Mouse (Mus musculus): ENCODE measurements around the gene Isg20l2.

The Isg20l2 gene

GRCm38 (mm10) chr3:87948378-87949265 lies 18.5 kb downstream of the Isg20l2 start, which contains the start of gene Crabp2:
Crabp2 (plus strand) TSS chr3:87948666.
- peak; percentile 36 for DNase-seq

DNA sequence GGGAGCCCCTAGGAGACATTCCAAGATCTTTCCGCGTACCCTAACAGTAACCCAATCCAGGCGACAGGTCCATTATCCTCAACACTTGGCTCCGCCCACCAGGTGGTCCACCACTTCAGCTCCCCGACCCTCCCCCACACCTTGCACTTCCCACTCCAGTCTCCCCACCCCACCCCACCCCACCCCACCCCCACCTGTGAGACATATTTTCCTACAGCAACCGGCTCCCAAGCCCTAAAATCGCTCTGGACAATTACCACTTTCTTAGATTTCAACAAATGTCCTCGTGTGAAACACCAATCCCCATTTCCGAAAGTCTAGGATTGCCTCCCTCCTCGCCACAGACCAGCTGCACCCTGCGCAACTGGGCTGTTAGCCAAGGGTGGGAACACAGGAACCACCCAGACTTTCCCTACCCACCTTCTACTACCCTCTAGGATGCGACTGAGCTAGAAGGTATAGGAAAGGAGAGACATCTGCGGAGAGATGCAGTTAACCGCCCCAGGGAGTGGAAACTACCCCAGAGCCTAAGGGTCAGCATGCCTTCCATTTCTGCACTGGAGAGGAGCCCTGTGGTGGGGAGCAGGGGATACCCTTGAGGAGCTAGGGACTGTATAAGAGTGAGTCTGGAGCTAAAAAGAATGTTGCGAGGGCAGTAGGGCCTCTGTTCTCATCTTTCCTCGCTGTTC lies 19.3 kb downstream of the Isg20l2 start:
- no peak for DNase-seq

DNA sequence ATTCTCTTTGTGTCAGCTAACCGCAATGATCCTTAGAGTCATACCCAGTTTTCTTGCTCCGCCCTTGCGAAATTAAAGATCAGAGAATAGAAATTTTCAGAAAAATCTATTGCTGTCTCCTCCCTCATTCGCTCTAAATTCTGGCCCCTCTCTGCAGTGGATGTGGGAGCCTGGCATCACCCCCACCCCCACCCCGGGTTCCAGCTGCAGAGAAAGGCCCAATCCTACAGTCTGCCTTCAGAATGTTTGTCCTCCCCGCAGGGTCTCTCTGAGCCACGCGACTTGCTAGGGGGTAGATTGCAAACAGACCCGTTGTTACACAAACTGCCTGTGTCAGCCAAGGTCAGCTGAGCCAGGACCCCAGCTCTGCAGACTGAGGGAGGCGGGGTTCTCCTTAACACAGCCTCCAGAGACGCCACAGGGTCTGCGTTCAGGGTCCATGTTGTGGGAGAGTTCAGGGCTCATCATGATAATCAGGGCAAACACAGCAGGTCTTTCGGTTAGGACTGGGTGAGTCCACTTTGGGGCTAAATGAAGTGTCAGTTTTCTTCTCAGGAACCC lies 19.9 kb downstream of the Isg20l2 start:
- no peak for DNase-seq

GRCm38 (mm10) chr3:87951946-87952345 lies 21.8 kb downstream of the Isg20l2 start:
- DNase-seq: no peak

GRCm38 (mm10) chr3:87952440-87952839 lies 22.3 kb downstream of the Isg20l2 start:
- peak; percentile 43 for DNase-seq

GRCm38 (mm10) chr3:87958056-87958455 lies 27.9 kb downstream of the Isg20l2 start:
- no peak for DNase-seq

DNA sequence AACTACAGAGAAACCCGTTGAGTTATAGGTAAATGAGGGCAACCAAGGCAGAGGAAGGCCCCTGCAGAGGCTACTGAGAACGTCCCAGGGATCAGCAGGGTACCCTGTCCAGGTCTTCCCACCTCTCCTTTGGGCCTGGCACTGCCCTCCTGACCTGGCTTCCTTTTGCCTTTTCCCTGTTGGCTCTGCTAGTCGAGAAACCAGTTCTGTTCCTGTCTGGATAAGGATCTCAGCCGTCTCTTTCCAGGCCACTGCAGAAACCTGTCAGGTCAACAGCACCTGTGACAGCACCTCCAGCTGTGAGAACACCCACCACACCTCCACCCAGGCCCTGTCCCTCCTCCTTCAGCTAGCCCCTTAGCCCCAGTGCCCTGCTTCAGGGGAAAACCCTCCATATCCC lies 28.4 kb downstream of the Isg20l2 start:
- no peak for DNase-seq

DNA sequence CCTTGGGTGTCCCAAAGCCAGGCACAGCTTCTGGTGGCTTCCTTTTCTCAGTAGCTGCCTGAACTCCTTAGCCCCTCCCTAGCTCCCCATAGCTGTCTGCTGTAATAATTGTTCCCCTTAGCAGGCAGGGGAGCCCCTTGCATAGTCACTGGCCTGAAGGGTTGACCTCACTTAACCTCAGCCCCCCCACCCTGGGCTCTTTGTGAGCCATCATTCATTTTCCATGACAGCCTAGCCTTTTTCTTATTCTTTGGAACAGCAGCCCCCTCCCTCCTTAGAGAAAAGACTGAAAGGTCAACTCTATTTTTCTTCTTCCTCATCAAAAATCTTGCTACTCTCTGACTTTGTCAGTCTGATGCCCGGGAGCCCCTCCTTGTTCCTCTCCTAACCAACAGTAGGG lies 28.9 kb downstream of the Isg20l2 start:
- DNase-seq: no peak

DNA sequence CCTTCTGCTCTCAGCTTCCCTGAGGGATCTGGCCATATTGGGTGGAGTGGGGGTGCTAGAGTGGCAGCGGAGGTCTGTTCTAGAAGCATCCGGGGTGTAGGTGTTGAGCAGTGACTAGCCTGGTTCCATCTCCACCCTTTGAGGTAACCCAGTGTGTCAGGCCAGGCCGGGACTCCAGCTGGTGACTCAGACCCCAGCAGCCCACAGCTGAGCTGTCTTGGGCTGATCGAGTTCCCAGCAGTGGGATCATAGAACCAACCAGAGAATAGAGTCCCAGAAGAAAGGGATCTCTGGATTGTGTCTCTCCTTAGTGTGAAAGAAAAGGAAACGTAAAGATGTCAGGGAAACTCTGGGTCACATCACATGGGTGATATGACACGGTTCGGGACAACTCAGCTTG lies 29.3 kb downstream of the Isg20l2 start:
- no peak for DNase-seq

DNA sequence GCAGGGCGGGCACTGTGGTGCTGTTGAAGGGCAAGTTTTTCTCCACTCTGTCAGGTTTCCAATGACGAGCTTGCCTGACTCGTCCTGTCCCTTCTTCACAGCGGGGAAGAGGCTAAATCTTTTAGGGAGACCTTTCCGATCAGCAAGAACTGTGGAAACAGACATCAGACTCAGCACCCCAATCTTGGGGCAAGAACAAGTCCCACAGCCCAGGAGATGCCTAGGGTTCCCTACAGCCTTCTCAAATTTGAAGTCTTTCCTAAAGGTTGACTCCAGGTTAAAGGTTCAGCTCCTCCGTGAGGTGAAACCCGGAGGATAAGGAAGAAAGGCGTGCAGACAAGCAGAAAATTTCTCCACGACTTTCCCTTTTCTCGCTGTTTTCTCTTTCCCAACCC lies 30.1 kb downstream of the Isg20l2 start:
- no peak for DNase-seq

DNA sequence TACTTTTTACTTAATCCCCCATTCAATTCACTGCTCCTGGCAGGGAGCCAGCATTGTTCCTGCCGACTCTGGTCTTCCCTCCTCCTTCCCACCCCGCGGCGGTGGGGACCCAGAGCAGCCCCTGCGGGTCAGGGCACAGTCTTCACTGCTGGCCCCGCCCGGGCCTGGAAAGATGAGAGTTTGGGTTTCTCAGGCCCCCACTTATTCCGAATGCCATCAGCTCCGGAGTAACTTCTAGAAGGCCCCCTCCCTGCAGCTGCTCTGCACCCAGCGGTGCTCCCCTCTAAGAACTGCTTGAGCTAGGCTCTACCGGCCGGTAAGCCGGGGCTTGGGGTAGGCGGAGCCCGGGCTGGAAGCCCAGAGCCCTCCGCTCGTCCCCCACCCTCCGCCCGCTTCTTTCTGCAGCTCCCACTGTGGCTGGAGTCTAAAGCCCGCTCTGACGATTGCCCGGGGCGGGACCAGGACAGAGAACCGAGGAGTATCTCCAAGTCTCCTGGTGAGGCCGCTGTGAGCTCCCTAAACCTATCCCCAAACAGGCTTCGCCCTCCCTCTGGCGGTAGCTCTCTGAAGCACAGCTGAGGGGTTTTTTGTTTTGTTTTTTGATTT lies 30.6 kb downstream of the Isg20l2 start:
- peak; percentile 86 for DNase-seq

DNA sequence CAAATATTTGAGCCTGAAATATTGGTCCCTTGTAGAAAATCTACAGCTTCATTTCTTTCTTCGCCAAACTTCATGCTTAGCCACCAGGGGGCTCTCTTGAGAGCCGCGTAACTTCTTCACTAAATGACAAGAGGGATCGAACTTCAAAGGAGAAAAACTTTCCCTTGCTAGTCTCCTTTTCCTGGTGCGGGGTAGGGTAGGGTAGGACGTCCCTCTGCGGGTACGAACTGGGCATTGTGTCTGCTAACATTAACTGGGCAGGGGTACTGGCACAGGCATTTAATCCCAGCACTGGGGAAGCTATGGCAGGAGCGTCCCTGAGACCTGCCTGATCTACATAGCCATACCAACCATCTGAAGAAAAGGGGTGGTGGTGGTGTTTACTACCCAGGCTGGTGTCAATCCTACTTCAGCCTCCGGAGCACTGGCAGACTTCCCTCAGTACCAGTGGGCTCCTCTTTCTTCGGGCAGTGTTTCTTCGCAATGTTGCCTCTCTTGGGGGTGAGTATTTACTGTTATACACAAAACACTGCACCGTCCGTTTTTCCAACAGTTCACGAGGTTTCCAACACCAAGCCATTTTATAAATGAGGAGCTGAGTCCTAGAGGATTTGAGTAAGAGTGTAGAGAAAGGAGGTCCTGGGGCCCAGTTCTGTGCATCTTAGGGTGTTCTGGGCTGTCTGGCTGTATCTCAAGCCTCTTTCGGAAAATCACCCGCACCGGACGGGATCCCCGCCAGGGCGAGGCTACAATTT lies 40.2 kb downstream of the Isg20l2 start:
- peak; percentile 55 for DNase-seq

DNA sequence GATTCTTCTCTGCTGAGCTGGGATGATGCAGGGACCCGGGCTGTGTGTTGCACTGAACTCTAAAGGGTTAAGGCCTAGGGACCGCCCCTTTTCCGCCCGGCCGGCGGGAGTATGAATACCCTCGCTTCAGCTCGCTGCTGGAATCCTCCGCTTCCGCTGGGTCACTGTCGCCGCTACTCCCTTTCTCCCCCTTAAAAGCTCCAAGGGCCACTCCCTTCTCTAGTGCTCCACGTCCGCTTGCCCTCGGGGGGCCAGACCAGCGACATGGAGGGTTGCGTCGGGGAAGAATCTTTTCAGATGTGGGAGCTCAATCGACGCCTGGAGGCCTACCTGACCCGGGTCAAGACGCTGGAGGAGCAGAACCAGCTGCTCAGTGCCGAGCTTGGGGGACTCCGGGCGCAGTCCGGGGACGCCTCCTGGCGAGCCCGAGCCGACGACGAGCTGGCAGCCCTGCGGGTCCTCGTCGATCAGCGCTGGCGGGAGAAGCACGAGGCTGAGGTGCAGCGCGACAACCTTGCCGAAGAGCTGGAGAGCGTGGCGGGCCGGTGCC lies 40.9 kb downstream of the Isg20l2 start, which contains the start of gene Nes:
Gene Nes, plus strand, starts transcription at position 140 of the 550 bp plus-strand sequence.
- DNase-seq: peak; percentile 69

GRCm38 (mm10) chr3:87971489-87972202 lies 41.5 kb downstream of the Isg20l2 start:
- DNase-seq: no peak

- no peak for DNase-seq
Measured at GRCm38 (mm10) chr3:87972203-87972664, 42.1 kb downstream of the Isg20l2 start.

DNA sequence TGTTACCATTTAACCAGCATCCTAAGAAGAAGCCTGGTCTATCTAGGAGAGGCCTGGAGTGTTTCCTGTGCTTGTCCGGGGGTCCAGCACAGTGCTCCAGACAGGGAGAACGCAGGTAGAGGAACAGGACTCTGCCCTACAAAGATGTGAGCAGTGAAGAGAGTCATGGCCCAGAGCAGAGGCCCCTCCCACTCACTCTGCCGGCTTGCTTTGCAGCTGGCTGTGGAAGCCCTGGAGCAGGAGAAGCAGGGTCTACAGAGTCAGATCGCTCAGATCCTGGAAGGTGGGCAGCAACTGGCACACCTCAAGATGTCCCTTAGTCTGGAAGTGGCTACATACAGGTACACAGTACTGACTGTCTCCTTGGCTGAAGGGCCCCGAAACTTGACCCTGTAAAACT lies 42.7 kb downstream of the Isg20l2 start:
- DNase-seq: no peak

DNA sequence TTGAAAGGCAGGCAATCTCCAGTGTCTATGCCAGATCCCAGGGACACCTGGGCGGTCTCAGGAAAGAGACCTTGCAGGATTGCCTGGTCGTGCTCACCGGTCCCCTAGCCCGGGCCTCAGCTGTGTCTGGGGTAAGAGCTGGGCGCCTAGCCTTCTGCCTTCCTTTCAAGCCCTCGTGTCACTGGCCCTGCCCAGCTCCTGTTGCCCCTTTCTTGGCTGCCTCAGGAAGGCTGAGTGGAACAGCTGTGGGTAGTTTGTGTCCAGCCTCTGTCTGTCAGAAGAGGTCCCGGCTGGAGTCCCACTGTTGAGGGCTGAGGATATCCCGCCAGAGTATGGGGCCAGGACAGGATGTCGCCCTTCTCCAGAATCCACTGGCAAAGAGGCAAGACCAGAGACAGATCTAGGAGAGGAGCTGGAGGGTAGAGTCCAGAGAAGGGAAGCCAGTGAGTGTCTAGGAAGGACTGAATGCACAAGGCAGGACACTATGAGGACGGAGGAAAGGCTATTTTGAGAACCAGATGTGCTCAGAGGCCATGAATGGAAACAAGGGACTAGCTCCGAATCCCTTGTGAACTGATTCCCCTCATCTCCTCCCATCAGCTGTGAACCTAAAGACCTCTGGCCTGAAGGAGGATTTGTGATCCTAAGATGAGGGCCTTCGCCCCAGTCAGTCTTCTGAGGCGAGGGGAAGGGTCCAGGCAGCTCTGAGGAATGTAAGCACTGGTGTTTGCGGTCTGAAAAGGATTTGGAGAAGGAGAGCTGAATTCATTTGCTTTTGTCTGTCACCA lies 43.7 kb downstream of the Isg20l2 start:
- DNase-seq: no peak

GRCm38 (mm10) chr3:87974381-87974987 lies 44.4 kb downstream of the Isg20l2 start:
- DNase-seq: no peak

DNA sequence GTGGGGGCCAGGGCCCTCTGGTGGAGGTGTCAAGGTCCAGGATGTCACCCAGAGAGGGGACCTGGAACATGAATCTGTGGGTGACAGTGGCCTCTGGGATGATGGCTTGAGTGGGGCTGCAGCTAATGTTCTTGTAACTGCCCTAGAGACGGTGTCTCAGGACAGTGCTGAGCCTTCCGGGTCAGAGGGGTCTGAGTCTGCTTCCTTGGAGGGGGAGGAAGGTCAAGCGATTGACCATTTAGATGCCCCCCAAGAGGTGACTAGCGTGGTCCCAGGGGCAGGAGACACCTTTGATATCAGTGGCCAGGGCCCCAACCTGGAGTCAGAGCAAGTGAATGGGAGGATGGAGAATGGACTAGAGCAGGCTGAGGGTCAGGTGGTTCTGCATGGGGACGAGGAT lies 49.4 kb downstream of the Isg20l2 start:
- no peak for DNase-seq

DNA sequence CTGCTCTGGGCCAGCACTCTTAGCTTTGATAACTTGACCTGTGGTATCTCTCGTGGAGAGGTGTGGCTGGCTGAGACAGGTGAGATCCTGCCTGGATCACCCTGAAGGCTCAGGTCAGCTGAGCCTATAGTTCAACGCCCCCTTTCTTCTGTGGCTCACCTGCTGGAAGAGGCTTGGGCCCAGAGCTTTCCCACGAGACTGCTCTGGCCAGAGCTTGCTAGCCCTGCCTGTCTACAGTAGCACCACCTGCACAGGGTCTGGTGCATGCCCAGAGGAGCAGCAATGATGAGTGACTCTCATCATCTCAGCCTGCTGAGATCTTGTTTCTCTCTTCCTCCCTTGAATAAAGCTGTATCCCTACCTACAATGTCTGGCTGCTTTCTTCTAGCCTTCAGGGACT lies 50.0 kb downstream of the Isg20l2 start:
- DNase-seq: no peak
